ENCODE assay signal across 9 mouse cellular contexts in genomic region chr16:11670971-11671310, GRCm38 (mm10).
DNase-seq lines count a peak whose midpoint lies in the region; ATAC-seq lines count a peak whose summit lies in the region.
"Had no signal": no experiment of that assay in that cellular context is flagged by ENCODE, and none has a peak within 500 bp of the region (broad histone marks: within the 10 kb centered on the region; RNA-seq: fewer than 3 reads in every experiment).

No protein-coding gene starts in this region.

- no peaks in the 10 kb centered on the region for H3K27me3 ChIP-seq in heart, embryonic 14.5 days (ENCODE audit: control insufficient read depth, insufficient read depth, low read length)
- no peaks in the 10 kb centered on the region for H3K27me3 ChIP-seq in neural tube, embryonic 14.5 days (ENCODE audit: control insufficient read depth, insufficient read depth, low read length)

- H3K27ac ChIP-seq in heart, embryonic 14.5 days (replicated peaks in 1 of 2; ENCODE audit: control insufficient read depth in 1 of 2, insufficient read depth in 1 of 2, low read depth in 2 of 2, low read length in 2 of 2): peak overlapping the region; percentile 7 to 22; a peak in 2 of 4 replicates
- no peak overlapping the region for H3K27ac ChIP-seq in neural tube, embryonic 14.5 days (ENCODE audit: low read depth, low read length)
- H3K27ac ChIP-seq: liver, embryonic 14.5 days had no signal

- 18% methylated on average over 6 of the region's 6 CpGs for WGBS in heart, embryonic 14.5 days
- WGBS in neural tube, embryonic 14.5 days: 53% methylated on average over 6 of the region's 6 CpGs

- H3K4me2 ChIP-seq in heart, embryonic 14.5 days (ENCODE audit: low read length): no peak overlapping the region
- H3K4me2 ChIP-seq in neural tube, embryonic 14.5 days (ENCODE audit: low read depth, low read length): no peak overlapping the region

- peak; percentile 57 for DNase-seq in layer of hippocampus, adult 9-11 months
- no peak for DNase-seq in layer of hippocampus, postnatal 25 days (ENCODE audit: extremely low spot score in 1 of 2, low spot score in 1 of 2)
- DNase-seq in cerebellum, adult 9-11 months: peak; percentile 74
- DNase-seq in kidney, adult 18-20 months: no peak
- no peak for DNase-seq in T-cell, adult 2 months (ENCODE audit: low spot score)
- DNase-seq: spleen, adult 18-20 months had no signal

- H3K36me3 ChIP-seq in heart, embryonic 14.5 days (ENCODE audit: control insufficient read depth, insufficient read depth, low read length): no peaks in the 10 kb centered on the region
- no peaks in the 10 kb centered on the region for H3K36me3 ChIP-seq in neural tube, embryonic 14.5 days (ENCODE audit: control insufficient read depth, insufficient read depth, low read length)

- ATAC-seq in heart, embryonic 14.5 days (ENCODE audit: insufficient number of reproducible peaks, insufficient read depth, low FRiP score, low read depth): no peak
- ATAC-seq in neural tube, embryonic 14.5 days (ENCODE audit: low read depth): peak; percentile 44; the same call in 1 of the 2 replicates

- H3K4me3 ChIP-seq in heart, embryonic 14.5 days (ENCODE audit: control insufficient read depth in 1 of 2, insufficient read depth in 1 of 2, low read depth in 1 of 2, low read length in 2 of 2): no peak overlapping the region
- H3K4me3 ChIP-seq in neural tube, embryonic 14.5 days (ENCODE audit: low read depth, low read length): no peak overlapping the region

- H3K4me1 ChIP-seq in heart, embryonic 14.5 days (ENCODE audit: control insufficient read depth in 2 of 2, insufficient read depth in 2 of 2, low read length in 2 of 2): peaks cover 6 to 8% of the 10 kb centered on the region in 2 experiments; a peak in 3 of 4 replicates
- H3K4me1 ChIP-seq in neural tube, embryonic 14.5 days (ENCODE audit: control insufficient read depth, insufficient read depth, low read length): no peaks in the 10 kb centered on the region

- H3K9ac ChIP-seq in heart, embryonic 14.5 days (ENCODE audit: low read length): no peak overlapping the region
- no peak overlapping the region for H3K9ac ChIP-seq in neural tube, embryonic 14.5 days (replicated peaks; ENCODE audit: low read depth, low read length)
- H3K9ac ChIP-seq: liver, embryonic 14.5 days had no signal

- no peaks in the 10 kb centered on the region for H3K9me3 ChIP-seq in heart, embryonic 14.5 days (ENCODE audit: control insufficient read depth, low read length)
- no peaks in the 10 kb centered on the region for H3K9me3 ChIP-seq in neural tube, embryonic 14.5 days (ENCODE audit: control insufficient read depth, low read length)

Comparison
In these comparisons a context has a peak if more than half of its experiments do, and no peak if none do; other contexts are left out.
1. DNase-seq: peak in layer of hippocampus, adult 9-11 months (single experiment) and cerebellum, adult 9-11 months (single experiment); none in layer of hippocampus, postnatal 25 days (0 of 2), kidney, adult 18-20 months (single experiment) and T-cell, adult 2 months (single experiment).